Mouse (Mus musculus): ENCODE measurements around the gene Olfr591. TPM values are rescaled to one million over a fixed set of nuclear protein-coding genes. Genes with fewer than 3 reads are reported as not detected.
"Not testable (repeated sequence)": the region's sequence is repeated elsewhere in the genome, so short reads cannot be mapped to it uniquely, and the experiment has no call there.

Olfr591 gene
- not detected for total RNA-seq (2021)
- long read RNA-seq, experiment 1, result 0 reads
- long read RNA-seq, experiment 2, result 0 reads

DNA sequence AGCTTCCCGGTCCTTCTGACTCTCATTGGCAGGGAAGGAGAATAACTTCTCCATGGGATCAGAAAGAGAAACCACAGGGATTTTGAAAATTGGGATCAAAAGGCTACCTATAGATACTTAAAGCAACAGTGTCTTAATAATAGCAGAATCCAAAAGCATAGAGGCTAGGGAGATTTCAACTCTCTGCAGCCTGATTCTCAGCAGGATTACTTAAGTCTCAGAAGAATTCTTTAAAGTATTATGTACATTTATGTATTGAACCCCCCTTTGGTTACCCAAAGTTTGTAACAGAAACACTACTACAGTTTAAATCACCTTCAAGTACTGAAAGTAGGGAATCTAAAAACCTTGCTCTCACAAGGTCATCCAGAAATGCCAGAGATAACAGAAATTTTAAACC lies at the start of gene Olfr591:
Gene Olfr591, minus strand, starts transcription at position 101 of the 400 bp plus-strand sequence.
- no peak for DNase-seq

DNA sequence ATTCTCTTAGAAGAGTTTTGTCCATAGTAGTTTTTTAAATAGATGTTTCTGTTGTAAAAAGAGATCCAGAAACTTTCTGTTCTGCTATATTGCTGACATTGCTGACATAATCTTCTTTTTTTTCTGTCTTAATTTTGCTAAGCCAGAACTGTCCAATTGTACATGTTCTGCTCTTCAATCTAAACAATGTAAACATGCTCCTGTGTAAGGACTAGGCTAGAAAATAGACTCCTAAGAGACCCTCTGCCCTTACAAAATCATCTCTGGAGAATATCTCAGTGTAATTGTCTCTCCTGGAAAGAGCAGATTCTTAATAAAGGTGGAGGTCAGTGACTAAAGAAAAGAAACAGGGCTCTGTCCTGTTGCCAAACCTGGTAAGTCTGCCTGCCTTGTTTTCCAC lies 38.6 kb upstream of the Olfr591 start, which contains the start of gene Olfr594:
Gene Olfr594, plus strand, starts transcription at position 301 of the 400 bp plus-strand sequence.
- no peak for DNase-seq

DNA sequence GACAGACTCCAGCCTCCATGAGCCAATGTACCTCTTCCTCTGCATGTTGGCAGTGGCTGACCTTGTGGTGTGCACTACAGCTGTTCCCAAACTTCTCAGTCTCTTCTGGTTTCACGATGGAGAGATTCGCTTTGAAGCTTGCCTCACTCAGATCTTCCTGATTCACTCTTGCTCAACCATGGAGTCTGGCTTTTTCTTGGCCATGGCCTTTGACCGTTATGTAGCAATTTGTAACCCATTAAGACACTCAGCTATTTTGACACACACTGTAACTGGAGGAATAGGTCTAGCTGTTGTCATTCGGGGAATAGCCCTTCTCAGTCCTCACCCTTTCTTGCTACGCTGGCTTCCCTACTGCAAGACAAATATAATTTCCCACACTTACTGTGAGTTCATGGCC lies 33.9 kb upstream of the Olfr591 start:
- not testable (repeated sequence) for DNase-seq

DNA sequence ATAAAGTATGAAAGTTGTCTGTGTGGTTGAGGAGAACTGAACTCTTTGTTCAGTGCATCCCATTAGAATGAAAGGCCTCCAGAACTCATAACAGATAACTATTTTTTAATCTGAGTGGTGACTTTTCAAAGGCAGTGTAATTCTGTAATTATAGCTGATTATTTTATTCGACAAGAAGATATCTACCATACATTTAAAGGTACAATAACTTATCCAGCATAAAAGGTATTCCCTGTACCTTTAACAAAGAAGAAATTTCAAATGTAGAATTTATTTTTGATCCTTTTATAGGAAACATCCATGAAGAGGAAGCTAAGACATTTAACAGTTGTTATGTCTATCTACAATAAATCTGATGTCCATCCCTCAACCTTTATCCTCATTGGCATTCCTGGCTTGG lies 33.4 kb upstream of the Olfr591 start, which contains the start of gene Olfr593:
Gene Olfr593, plus strand, starts transcription at position 301 of the 400 bp plus-strand sequence.
- DNase-seq, result no peak

DNA sequence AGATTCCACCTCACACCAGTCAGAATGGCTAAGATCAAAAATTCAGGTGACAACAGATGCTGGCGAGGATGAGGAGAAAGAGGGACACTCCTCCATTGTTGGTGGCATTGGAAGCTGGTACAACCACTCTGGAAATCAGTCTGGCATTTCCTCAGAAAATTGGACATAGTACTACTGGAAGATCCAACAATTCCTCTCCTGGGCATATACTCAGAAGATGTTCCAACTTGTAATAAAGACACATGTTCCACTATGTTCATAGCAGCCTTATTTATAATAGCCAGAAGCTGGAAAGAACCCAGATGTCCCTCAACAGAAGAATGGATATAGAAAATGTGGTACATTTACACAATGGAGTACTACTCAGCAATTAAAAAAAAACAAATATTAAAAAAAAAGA lies 6.4 kb upstream of the Olfr591 start, which contains the start of gene Olfr592:
Gene Olfr592, plus strand, starts transcription at position 301 of the 400 bp plus-strand sequence.
- not testable (repeated sequence) for DNase-seq

DNA sequence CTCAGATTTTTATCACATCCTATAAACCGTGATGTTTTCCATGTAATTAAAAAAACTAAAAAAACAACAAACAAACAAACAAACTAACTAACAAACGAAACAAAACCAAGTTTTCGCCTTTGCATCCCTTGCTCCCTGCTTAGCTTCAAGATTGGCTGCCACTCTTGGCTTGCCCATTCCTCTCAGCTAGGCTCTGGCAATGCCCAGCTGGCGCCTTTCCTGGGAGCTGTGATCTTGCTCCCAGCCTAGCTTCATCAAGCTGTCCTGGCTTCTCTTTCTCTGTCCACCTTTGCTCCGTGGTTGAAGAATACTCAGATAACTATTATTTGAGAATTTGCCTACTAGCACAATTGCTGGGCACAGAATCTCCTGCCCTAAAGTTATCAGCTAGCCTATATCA lies 8.4 kb downstream of the Olfr591 start:
- no peak for DNase-seq

DNA sequence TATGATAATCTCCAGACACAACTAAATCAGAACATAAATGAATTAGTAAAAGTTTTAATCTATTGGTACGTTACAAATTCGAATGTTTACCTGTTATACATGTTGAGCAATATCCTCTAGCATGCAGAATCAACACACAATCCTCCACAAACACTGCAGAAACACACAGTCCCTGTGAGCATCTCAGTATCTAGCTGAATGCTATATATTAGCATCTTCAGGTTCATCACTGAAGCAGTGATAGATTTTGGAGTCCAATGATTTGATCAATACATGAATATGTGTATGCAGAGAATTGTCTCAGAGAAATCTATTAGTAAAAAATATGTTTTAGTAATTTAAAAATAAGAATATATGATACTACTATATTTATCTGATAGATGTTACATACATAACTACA lies 21.9 kb downstream of the Olfr591 start, which contains the start of gene Olfr589:
Gene Olfr589, minus strand, starts transcription at position 101 of the 400 bp plus-strand sequence.
- no peak for DNase-seq

DNA sequence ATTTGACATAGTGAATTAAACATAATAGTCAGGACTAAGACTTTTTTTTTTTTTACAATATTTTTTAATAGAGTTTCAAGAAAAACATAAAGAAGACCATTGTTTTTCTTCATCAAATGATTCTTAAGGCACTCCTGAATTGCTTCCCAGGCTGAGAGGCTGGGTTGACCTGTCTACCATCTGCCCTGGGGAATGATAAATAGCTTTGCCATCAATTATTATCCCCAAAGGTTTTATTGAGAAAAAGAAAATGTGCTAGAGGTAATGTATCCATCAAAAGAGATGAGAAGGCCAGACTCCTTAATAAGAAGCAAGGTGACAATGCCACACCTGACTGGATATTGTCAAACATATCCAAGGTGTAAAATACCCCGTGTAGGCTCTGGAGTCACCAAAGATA lies 37.6 kb downstream of the Olfr591 start, which contains the start of gene Olfr588-ps1:
Gene Olfr588-ps1, plus strand, starts transcription at position 301 of the 400 bp plus-strand sequence.
- DNase-seq, result no peak

DNA sequence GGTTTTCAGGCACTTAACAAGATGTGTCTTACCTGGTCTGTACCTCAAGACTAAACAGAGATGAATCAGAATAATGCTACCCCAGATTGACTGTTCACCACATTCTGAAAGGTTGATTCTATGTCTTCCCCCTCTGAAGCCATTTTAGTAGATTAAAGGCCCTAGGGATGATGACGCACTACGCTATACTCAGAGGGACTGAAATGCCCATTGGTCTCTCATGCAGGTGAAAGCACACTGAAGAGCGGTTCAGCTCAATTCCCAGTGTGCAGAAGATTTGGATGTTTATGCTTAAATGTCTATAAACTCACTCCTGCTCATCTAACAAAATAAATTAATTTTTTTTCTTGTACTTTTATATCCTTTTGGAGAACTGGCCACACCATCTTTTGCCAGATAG lies 52.6 kb downstream of the Olfr591 start, which contains the start of gene Olfr586:
Gene Olfr586, minus strand, starts transcription at position 101 of the 400 bp plus-strand sequence.
- DNase-seq, result no peak

DNA sequence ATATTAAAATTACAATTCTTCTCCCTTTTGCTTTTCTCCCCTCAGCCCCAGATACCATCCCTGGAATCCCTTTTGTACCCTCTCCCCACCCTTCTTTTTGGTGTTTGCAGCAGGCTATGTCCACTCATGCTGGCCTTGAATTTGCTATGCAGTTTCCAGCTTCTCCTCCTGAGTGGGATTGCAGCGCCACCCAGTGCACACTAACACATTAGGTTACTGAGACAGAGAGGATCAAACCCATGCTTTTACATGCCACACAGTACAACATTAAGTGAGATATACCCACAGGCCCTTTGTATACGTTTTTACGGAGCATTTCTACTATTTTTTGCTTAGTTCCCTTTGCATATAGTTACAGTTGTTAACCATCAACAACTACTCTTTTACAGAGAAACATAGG lies 58.7 kb downstream of the Olfr591 start:
- no peak for DNase-seq

Other genes with a start within 250 kb of the Olfr591 start
- gene Olfr573-ps1, start 235.8 kb downstream of the Olfr591 start, total RNA-seq (2021), result not detected
- not detected for gene Olfr574, start 229.9 kb downstream of the Olfr591 start, total RNA-seq (2021)
- gene Olfr575, start 219.6 kb downstream of the Olfr591 start, total RNA-seq (2021), result not detected
- not detected for gene Olfr576, start 215.7 kb downstream of the Olfr591 start, total RNA-seq (2021)
- gene Olfr577, start 202.4 kb downstream of the Olfr591 start, total RNA-seq (2021), result not detected
- gene Olfr578, start 189.0 kb downstream of the Olfr591 start, total RNA-seq (2021), result not detected
- not detected for gene Olfr582, start 140.3 kb downstream of the Olfr591 start, total RNA-seq (2021)
- not detected for gene Olfr583, start 127.0 kb downstream of the Olfr591 start, total RNA-seq (2021)
- gene Olfr584, start 96.5 kb downstream of the Olfr591 start, total RNA-seq (2021), result not detected
- gene Olfr585, start 80.6 kb downstream of the Olfr591 start, total RNA-seq (2021), result not detected
- gene Olfr586, start 52.7 kb downstream of the Olfr591 start, total RNA-seq (2021), result not detected
- not detected for gene Olfr588-ps1, start 37.5 kb downstream of the Olfr591 start, total RNA-seq (2021)
- gene Olfr589, start 22.0 kb downstream of the Olfr591 start, total RNA-seq (2021), result not detected
- not detected for gene Olfr592, start 6.5 kb upstream of the Olfr591 start, total RNA-seq (2021)
- gene Olfr593, start 33.5 kb upstream of the Olfr591 start, total RNA-seq (2021), result not detected
- not detected for gene Olfr594, start 38.7 kb upstream of the Olfr591 start, total RNA-seq (2021)
- not detected for gene Usp17ld, start 74.2 kb upstream of the Olfr591 start, total RNA-seq (2021)
- gene Olfr596, start 127.3 kb upstream of the Olfr591 start, total RNA-seq (2021), result not detected
- gene Olfr597, start 138.0 kb upstream of the Olfr591 start, total RNA-seq (2021), result not detected
- gene Olfr598, start 145.2 kb upstream of the Olfr591 start, total RNA-seq (2021), result not detected
- gene Olfr599, start 157.6 kb upstream of the Olfr591 start, total RNA-seq (2021), result not detected
- not detected for gene Olfr600, start 171.3 kb upstream of the Olfr591 start, total RNA-seq (2021)
- not detected for gene Olfr601, start 184.3 kb upstream of the Olfr591 start, total RNA-seq (2021)
- not detected for gene Olfr603, start 207.8 kb upstream of the Olfr591 start, total RNA-seq (2021)
- not detected for gene Usp17lc, start 236.7 kb upstream of the Olfr591 start, total RNA-seq (2021)